Mouse (Mus musculus): ENCODE results near the gene Olfr457.
"Not testable (repeated sequence)": the region's sequence is repeated elsewhere in the genome, so short reads cannot be mapped to it uniquely, and the experiment has no call there.

The Olfr457 gene

DNA sequence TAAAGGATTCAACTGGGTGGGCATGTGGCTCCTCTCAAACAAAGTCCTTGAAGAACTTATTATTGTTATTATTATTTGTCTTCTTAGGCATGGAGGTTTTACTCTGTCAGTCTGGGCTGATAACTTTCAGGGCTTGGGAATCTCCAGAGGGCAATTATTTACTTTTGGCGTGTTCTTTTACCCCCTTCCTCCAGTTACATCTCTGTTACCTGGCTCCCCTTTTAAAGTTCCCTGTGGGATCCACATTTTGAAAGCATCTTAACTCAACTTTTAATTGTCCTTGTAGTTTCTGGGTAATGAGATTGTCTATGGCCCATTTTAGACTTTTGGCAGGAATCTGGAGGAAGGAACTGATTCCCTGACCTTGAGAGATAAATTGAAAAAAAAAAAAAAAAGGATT lies at the start of gene Olfr457:
Olfr457 (minus strand) TSS at position 101 of the 400 bp plus-strand sequence.
- no peak for DNase-seq

DNA sequence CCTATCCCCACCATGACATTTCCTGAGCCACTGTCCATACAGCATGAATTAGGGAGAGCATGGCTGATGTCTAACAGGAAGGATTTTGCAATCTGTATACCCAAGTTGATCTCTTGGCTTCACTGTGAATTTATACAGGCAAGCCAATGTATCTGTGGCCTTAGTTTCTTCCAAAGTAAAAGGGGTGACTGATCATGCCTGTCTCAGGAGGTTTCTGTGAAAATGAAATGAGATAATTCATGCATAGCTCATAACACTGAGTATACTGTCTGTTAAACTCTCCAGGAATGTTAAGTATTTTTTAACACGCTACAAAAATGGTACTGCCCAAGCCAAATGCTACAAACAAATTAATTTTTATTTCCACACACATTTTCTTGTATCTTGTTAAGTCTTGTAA lies 37.3 kb upstream of the Olfr457 start:
- no peak for DNase-seq

DNA sequence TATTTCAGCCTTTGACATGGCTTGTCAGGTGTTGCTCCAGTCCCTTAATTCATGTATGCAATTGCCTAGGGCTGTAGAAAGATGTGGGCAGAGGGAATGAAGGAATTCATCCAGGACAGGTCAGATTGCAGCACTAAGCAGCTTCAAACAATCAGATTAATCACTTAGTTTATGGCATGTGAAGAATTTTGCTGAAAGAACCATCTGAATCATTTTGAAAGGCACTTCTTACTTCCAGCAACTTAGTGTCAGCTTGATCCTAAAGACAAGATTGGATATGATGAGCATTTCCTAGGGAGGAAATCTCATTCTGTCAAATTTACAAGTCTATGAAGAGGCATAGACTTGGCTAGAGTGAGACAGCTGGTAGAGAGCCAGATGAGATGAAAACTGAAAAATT lies 33.2 kb upstream of the Olfr457 start:
- no peak for DNase-seq

DNA sequence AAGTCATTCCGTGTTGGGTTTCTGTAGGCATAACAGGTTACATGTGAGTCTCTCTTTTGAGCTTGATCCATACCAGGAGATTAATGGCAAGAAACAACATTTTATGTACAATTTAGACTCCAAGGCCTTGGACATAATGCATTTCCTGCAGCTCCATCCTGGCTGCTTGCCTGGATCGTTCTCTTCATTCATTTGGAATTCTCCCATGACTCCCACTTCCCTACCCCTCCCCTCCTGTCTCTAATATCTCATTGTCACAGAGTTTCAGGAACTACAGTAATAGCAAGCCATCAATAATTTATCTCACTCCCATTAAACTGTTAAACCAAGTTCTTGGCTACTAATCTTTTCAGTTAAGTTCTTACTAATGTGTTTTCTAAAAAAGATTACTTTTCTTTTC lies 27.3 kb upstream of the Olfr457 start:
- DNase-seq: peak; percentile 76 to 79

DNA sequence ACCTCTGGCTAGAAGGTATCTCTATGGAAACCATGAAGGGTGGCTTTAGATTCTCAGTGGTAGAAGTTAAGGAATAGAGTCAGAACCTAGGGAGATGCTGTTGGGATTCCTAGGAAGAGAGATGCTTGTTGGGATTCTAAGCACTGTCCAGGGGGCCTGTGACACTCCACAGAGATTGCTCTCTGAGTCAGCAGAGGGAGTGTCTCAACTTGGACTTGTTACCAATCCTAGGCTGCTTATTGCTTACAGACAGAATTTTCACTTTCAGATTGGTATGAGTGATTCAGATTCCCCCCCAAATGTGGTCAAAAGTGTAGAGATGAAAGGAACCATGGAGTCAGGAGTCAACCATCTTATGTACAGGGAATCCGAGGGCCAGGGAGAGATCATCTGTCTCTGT lies 13.6 kb upstream of the Olfr457 start:
- no peak for DNase-seq

DNA sequence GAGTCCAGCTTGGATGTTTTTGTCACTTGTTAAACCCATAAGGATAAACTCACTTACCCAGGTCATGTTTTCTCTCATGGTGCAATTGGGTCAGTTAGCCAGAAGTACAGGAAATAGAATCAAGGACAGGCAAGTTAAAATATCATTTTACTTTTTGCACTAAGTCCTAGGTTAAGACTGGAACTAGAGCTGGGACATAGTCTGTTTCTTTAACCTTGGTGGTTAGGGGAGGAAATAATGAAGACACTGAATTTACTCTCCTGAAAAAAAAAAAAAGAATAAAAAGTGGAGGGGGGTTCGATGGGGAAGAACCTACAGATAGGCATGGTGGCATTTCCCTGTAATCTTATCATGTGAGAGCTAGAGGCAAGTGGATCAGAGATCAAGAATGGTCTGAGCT lies 11.0 kb upstream of the Olfr457 start, which contains the start of gene Olfr456:
Olfr456 (minus strand) TSS at position 101 of the 400 bp plus-strand sequence.
- no peak for DNase-seq

DNA sequence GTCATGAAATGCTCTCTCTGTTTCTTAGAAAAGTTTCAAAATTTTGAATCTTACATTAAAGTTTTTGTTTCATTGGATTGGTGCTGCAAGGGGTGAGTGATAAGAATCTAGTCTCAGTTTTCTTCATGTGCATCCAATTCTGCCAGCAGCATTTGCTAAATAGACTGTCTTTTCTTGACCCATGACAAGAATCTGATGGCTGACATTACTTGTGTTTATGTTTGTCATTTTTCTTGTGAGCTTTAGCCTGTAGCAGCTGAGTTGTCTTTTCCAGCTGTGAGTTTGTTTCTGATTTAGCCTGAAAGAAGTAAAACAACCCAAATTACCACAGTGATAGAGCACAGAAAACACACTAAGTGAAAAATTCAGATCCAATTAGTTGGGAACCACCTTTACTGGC lies 8.5 kb upstream of the Olfr457 start:
- no peak for DNase-seq

DNA sequence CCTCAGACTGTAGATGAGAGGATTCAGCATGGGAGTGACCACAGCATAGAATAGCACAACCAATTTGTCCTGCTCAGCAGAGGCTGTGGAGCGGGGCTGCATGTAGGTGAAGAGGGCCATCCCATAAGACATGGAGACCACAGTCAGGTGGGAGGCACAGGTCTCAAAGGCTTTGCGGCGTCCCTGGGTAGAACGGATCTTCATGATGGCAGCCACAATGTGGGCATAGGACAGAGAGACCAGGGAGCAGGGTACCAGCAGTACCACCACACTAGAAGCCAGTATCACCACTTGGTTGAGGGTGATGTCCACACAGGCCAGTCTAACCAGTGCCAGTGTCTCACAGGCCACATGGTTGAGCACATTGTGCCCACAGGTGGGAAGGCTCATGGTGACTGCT lies 4.8 kb downstream of the Olfr457 start:
- not testable (repeated sequence) for DNase-seq

DNA sequence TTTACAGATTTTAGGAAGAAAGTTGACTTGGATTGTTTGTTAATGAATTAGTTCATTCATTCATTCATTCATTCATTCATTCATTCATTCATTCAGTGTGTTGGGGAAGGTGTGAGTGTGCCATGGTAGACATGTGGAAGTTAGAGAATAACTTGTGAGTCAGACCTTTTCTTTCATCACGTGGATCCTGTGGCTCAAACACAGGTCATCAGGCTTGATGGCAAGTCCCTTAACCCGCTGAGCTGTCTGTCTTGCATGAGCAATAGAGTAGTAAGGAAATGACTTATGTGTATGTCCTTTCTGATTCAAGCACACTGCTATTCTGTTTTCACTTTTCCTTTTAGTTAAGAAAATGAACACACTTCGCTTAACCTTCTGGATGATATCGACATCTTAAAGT lies 5.6 kb downstream of the Olfr457 start:
- no peak for DNase-seq

DNA sequence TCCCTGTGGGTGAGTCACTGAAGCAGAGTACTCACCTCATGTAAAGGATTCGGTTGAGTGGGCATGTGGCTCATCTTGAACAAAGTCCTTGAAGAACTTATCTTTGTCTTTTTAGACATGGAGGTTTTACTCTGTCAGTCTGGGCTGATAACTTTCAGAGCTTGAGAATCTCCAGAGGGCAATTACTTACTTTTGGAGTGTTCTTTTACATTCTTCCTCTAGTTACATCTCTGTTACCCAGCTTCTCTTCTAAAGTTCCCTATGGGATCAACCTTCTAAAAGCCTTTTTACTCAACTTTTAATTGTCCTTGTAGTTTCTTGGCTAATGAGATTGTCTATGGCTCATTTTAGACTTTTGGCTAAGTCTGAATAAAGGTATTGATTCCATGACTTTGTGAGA lies 11.0 kb downstream of the Olfr457 start, which contains the start of gene Olfr458:
Olfr458 (minus strand) TSS at position 101 of the 400 bp plus-strand sequence.
- no peak for DNase-seq

DNA sequence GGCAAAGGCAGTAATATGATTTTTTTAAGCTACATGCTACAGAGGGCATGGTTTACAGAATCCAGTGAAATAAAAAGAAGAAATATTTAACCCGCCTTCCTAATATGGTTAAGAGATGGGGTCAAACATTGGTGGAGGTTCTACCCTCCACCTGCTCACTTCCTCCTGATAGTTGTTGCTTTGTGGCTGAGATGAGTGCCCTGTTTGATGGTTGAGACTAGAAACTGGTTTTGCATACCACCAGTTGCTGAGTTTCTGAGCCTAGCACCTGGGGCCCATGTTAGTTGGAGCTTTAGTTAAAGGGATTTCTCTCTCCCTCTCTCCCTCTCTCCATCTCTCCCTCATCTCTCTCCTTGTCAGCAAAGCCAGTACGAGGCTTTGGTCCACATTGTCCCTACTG lies 28.8 kb downstream of the Olfr457 start:
- DNase-seq: no peak

DNA sequence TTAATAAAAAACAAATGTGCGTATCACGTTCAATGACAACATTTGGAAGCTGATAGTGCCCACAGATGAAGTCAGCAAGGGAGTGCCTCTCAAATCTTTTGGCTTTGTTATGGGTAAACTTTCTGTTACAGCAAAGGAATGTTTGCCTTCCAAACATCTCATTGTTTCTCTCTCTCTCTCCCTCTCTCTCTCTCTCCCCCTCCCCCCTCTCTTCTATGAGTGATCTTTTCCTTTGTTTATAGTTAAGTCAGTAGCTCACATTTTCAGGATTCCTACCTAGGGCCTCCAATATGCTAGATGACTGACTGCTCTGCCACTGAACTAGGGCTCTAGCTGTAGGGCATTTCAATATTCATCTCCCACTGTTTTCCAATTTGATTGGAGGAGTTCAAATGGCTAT lies 31.6 kb downstream of the Olfr457 start:
- no peak for DNase-seq

DNA sequence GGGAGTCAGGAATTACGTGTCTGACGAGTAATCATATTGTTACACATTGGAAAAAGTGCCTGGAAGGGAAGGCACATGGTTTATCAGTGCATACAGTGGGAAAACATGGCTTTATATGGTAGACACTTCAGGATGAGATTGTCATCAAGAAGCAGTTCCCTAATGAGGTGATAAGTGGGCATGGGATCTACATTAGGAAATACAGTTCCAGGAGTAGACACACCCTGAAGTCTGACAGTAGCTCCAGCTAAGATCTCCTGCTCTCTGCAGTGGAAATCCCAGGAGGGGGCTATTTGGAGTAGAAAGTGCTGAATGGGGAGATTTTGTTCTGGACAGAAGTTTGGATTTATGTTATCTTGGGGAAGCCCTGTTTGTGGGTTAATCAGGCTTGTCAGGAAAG lies 34.7 kb downstream of the Olfr457 start:
- DNase-seq: no peak

DNA sequence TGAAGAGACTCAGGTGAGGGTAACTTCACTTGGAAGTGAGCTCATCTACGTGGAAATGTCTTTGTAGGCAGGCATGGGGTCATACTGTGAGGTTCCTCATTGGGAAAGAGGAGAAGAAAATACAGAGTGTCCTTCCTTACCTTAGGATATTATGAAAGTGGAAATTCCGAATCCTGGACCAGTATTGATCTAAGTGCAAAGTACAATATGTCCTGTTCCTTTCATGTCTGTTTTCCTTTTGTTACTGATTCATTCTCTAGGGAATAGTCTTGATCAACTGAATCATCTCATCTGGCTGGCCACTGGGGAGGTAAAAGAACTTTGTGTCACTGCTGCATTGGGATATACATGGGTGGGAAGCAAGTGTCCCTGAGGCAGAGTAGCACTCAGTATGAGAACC lies 40.6 kb downstream of the Olfr457 start:
- no peak for DNase-seq

DNA sequence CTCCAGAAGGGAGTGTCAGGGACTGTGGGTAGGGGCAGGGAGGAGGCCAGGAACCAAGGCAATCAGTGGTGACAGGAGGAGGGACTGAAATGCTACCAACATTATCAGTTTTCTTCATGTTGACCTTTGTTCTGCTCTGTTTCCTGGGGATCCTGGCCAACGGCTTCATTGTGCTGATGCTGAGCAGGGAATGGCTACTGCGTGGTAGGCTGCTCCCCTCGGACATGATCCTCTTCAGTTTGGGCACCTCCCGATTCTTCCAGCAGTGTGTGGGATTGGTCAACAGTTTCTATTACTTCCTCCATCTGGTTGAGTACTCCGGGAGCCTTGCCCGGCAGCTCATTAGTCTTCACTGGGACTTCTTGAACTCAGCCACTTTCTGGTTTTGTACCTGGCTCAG lies 41.7 kb downstream of the Olfr457 start, which contains the start of gene Tas2r126:
Tas2r126 (plus strand) TSS at position 90 of the 400 bp plus-strand sequence.
- DNase-seq: peak in 1 of 2 experiments; percentile 2

DNA sequence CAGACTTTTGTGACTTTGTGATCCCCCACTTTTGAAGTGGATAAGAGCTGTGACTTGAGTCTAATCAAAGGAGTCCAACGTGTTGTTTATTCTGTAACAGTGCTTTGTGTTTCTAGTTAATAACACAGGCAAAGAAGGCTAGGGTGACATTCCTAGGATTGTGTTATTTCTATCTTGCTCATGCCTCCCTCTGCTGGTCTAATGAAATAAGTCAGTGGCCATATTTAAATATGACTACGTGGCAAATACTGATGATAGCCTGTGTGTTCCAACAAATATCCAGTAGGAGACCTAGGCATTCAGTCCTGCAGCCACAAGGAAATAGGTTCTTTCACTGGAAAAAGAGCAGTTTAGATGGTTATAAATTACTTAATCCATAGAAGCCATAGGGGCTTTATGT lies 42.6 kb downstream of the Olfr457 start:
- no peak for DNase-seq

DNA sequence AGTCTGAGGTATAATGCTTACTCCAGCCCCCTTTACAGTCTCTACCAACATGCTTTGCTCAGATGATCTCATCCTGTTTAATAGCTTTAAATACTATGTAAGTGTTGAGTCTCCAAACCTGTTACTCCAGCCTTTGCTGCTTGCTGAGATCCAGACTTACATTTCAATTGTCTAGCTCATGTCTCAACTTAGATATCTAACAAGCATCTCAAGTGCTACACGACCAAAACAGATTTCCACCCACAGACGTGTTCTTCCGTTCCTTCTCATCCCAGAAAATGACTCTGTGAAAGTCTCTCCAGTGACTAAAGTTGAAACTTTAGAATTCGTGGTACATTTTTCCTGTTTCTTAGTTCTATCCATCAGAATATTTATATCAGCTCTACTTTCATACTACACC lies 49.8 kb downstream of the Olfr457 start:
- DNase-seq: no peak

DNA sequence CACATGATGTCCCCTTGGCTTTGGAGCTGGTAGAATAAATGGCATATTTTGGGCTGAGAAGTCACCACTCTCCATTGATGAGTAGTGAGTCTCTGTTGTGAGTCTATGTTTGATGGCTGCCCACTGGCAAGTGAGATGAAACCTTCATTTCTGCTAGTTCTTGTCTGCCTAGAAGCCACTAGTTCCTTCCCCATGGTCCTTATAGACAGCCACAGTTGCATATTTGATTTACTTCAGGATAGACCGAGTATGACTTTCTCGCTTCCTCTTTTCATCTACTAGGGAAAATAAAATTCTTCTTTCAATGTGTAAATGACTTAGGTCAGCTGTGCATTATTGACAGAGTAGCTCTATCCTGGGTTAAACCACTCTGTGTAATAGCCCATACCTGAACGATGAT lies 51.7 kb downstream of the Olfr457 start:
- DNase-seq: no peak

DNA sequence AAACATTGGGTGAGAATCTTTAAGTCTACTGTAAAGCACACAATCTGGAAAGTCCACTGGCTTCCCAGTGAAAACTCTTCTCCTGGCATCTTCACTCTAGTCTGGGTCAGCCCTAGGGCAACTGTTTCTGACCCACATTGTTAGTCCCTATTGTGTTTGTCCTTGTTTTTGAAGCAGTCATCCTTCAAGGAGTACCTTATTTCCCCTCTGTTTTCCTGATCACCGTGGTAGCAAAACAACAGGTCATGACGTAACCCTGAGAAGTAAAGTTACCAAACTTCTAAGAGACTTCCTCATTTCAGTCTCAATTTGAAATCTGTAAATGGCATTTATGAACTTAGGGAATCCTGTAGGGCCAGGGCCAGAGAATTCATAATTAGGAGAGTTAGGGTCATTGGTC lies 54.7 kb downstream of the Olfr457 start:
- no peak for DNase-seq

DNA sequence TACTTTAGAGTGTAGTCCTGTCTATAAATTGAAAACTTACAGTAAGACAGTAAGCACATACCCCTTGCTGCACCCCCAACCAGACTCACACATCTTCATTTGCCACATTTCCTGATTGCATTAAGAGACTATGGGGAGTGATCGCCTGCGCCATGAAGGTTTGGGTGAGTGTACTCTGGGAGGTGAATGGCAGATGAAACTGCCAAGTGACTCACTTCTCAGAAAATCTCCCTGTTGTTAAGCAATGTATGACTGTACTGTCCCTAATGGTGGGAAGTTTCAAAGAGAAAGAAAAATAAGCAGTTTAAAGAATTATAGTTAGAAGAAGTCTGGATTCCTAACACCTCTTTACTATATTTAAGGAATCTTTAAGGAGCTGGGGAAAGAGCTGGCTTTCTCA lies 56.7 kb downstream of the Olfr457 start:
- DNase-seq: no peak

Data from kidney, postnatal 4 days (tissue).